Mouse (Mus musculus) lung, embryonic 16.5 days (tissue): ENCODE results near the gene Ankrd49. TPM values are rescaled to one million over a fixed set of nuclear protein-coding genes. Genes with fewer than 3 reads are reported as not detected.

Source experiments
- polyA plus RNA-seq: library from polyadenylated mRNA; unstranded; fragments of >200 nt; fragmentation: Nextera tagmentation; extraction: Ambion mirVana; gene quantifications from 2 replicates; pipeline ENCODE4 v1.2.1, GENCODE M21; 2015

Ankrd49 gene
- polyA plus RNA-seq, 1 experiment from 2014 or later: 37.0 TPM

Other genes starting within 250 kb of the Ankrd49 start
- gene Amotl1, start 139.8 kb downstream of the Ankrd49 start, polyA plus RNA-seq: 17.6 and 17.8 TPM in 2 replicates
- 0.48 and 0.74 TPM in 2 replicates for gene Piwil4, start 44.1 kb downstream of the Ankrd49 start, polyA plus RNA-seq
- gene Fut4, start 32.5 kb downstream of the Ankrd49 start, polyA plus RNA-seq: 2.5 and 3.2 TPM in 2 replicates
- 7.7 and 11.7 TPM in 2 replicates for gene 1700012B09Rik, start 13.8 kb downstream of the Ankrd49 start, polyA plus RNA-seq
- gene Mre11a, start 202 bp downstream of the Ankrd49 start, polyA plus RNA-seq: 23.2 and 26.6 TPM in 2 replicates
- gene Gpr83, start 75.4 kb upstream of the Ankrd49 start, polyA plus RNA-seq: 0.24 and 0.54 TPM in 2 replicates
- gene Izumo1r, start 119.1 kb upstream of the Ankrd49 start, polyA plus RNA-seq: 0.54 and 1.2 TPM in 2 replicates